Mouse (Mus musculus): Measurements from ENCODE around the gene Plek2.
A peak's percentile ranks its signal among the peaks of the same experiment; 100 is the strongest.
"Not testable (repeated sequence)": the region's sequence is repeated elsewhere in the genome, so short reads cannot be mapped to it uniquely, and the experiment has no call there.

Plek2 gene

GRCm38 (mm10) chr12:78906707-78907162 is at the start of gene Plek2:
TSS of gene Plek2 (minus strand) at chr12:78906964.
- peak; percentile 27 to 34 for DNase-seq (ENCODE audit: low read depth in 2 of 2, low spot score in 2 of 2)

GRCm38 (mm10) chr12:78956405-78956804 is 49.6 kb upstream of the Plek2 start:
- DNase-seq (ENCODE audit: low read depth in 2 of 2, low spot score in 2 of 2) = no peak

GRCm38 (mm10) chr12:78952484-78952883 is 45.7 kb upstream of the Plek2 start:
- DNase-seq (ENCODE audit: low read depth in 2 of 2, low spot score in 2 of 2) = no peak

- no peak for DNase-seq (ENCODE audit: low read depth in 2 of 2, low spot score in 2 of 2)
Measured at GRCm38 (mm10) chr12:78952053-78952452, 45.3 kb upstream of the Plek2 start.

DNA sequence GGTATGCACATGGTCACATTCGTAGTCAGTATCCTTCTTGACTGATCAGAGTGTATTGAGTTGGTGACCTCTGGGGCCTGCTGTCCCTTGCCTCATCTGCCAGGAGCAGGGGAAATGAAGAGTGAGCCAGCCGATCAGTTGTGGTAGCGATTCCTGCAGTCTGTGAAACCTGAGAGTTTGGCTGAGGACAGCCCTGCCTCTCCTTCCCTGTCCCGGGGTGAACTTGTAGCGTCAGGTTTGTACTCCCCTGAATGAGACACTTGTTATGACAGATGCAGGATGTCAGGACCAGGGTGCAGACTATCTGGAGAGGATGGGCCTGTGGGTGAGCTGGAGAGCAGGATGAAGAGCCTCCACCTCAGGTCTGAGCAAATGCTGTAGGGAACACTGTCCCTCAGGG is 40.9 kb upstream of the Plek2 start:
- DNase-seq (ENCODE audit: low read depth in 2 of 2, low spot score in 2 of 2) = no peak

DNA sequence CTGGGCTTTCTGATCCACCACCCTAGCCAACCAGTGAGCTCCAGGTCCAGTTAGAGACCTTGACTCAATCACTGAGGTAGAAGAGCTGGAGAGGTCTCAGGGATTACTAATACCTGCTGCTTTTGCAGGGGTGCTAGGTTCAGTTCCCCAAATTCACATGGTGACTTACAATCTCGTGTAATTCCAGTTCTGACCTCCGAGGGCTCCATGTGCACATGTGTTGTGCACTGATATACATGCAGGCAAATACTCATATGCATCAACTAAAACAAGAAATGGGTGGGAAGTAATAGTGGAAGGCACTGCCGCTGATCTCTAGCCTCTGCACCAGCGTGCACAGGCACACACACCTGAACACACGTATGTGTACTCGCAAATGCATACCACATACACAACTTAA is 40.4 kb upstream of the Plek2 start:
- DNase-seq (ENCODE audit: low read depth in 2 of 2, low spot score in 2 of 2) = no peak

DNA sequence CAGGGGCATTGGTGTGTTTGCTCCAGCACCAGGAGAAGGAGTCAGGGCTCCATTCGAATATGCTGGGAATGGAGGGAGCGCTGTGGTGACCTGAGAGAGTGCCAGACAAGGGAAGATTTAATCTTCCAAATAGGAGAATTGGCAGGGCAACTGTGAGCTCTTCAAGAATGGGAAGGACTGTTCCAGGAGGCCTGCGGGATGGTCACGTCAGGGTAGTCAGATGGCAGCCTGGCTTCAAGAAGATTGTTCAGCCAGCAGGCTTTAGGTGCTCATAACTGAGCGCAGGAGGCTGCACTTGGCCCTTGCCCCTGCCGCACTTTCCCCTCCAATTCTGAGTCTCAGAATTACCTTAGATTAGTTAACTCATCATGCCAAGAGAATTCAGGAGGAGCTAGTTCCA is 36.2 kb upstream of the Plek2 start:
- DNase-seq (ENCODE audit: low read depth in 2 of 2, low spot score in 2 of 2) = no peak

DNA sequence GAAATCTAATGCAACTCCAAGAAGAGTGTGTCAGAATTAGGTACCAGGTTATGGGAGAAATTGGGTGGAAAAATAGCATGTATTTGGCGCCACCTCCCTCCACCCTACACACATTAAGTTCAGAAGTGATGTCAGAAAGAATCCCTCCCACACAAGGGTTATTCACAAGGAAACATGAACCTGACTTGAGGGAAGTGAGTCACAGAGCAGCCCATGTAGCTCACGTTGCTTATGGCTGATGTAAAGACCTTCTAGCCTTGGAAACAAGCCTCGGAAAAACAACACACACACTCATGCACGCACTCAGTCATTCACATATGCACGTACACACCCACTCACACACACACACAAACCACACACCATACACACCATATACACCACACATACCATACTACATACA is 33.3 kb upstream of the Plek2 start:
- DNase-seq (ENCODE audit: low read depth in 2 of 2, low spot score in 2 of 2) = no peak

- DNase-seq (ENCODE audit: low read depth in 2 of 2, low spot score in 2 of 2) = no peak
Measured at GRCm38 (mm10) chr12:78939393-78940037, 32.8 kb upstream of the Plek2 start.

- DNase-seq (ENCODE audit: low read depth in 2 of 2, low spot score in 2 of 2) = no peak
Measured at GRCm38 (mm10) chr12:78936494-78936893, 29.7 kb upstream of the Plek2 start.

DNA sequence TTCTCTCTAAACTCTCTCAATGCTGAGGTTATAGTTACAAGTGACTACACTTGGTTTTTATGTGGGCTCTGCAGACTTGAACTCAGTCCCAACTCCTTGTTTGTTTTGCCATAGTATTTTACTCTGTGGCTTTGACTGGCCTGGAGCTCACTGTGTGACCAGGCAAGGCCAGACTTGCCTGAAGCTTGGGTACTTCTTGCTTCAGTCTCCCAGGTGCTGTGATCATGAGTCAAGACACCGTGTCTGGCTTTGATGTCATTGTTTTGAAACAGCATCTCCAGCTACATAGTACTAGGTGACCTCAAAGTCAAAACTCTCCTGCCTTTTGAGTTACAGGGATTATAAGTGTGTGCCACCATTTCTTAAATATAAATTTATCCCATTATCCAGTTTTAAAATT is 23.1 kb upstream of the Plek2 start:
- no peak for DNase-seq (ENCODE audit: low read depth in 2 of 2, low spot score in 2 of 2)

- no peak for DNase-seq (ENCODE audit: low read depth in 2 of 2, low spot score in 2 of 2)
Measured at GRCm38 (mm10) chr12:78927287-78927686, 20.5 kb upstream of the Plek2 start.

GRCm38 (mm10) chr12:78923539-78924189 is 16.9 kb upstream of the Plek2 start:
- no peak for DNase-seq (ENCODE audit: low read depth in 2 of 2, low spot score in 2 of 2)

DNA sequence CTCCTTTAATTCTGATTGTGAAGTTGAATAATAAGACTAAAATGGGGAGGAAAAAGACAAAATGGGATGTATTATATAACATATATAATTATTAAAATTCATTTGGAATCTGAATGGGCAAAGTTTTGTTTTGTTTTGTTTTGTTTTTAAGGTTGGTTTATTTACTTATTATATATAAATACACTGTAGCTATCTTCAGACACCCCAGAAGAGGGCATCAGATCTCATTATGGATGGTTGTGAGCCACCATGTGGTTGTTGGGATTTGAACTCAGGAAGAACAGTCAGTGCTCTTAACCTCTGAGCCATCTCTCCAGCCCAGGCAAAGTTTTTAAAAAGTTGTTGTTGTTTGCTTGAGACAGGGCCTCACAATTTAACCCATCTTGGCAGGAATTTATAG is 16.2 kb upstream of the Plek2 start:
- DNase-seq (ENCODE audit: low read depth in 2 of 2, low spot score in 2 of 2) = not testable (repeated sequence)

GRCm38 (mm10) chr12:78922058-78922457 is 15.3 kb upstream of the Plek2 start:
- DNase-seq (ENCODE audit: low read depth in 2 of 2, low spot score in 2 of 2) = no peak

- DNase-seq (ENCODE audit: low read depth in 2 of 2, low spot score in 2 of 2) = no peak
Measured at GRCm38 (mm10) chr12:78921421-78921820, 14.7 kb upstream of the Plek2 start.

DNA sequence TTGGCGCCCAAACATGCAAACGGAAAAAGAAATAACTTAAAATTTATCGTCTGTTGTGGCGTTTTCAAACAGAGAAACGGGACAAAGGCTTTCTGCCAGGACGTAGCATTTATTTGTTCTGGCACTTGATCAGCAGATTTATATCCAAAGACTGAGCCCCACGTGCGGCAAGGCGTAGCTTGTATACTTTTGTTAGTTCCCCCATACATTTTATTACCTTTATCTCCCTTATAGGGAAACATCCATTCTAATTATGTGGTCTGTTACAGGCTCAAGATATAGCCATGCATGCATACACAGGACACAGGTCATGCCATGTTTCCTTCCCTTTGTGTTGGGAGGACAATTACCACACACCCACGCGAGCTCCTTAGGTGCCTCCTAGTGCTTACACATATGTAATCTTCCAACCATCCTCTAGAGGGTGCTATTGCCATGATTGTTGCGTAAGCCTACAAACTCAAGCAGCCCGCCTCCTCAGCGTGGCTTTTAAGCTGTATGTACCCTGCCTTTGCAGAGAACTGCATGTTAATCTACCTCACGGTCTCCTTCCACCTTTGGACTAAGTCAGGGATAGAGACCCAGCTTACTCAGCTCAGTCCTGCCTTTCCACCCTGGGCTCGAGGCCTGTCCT is 12.4 kb upstream of the Plek2 start:
- peak; percentile 51 to 70 for DNase-seq (ENCODE audit: low read depth in 2 of 2, low spot score in 2 of 2)

GRCm38 (mm10) chr12:78918227-78919078 is 11.7 kb upstream of the Plek2 start:
- DNase-seq (ENCODE audit: low read depth in 2 of 2, low spot score in 2 of 2) = peak; percentile 77 to 85

DNA sequence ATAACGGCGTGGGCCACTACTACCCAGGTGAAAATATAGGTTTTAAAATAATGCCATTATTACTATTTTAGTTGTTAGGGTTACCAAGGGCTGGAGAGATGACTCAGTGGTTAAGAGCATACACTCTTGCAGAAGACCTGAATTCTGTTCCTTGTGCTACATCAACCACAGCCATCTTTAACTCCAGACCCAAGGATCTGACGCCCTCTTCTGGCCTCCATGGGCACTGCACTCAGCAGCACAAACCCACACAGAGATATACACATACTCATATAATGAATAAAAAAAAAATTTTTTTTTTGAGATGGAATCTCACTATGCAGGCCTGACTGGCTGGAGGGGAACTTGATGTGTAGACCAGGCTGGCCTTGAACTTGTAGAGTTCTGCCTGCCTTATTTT is 9.5 kb upstream of the Plek2 start:
- no peak for DNase-seq (ENCODE audit: low read depth in 2 of 2, low spot score in 2 of 2)

DNA sequence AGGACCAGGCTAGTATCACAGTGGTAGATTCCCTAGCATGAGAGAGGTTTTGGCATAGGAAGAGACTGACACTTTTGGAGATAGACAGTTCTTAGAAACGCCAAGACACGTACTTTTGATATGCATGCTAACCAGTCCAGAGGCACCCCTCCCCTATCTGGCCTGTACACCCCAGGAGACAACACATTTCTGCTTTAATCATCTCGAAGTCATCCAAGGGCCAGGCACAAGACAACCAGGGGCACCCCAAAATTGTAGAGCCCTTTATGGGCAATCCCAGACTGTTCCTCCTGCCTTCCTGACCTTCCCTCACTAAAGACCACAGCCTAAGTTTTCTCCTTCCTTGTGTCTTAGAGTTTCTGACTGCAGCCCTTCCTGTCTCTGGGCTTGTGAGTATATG is 8.8 kb upstream of the Plek2 start:
- no peak for DNase-seq (ENCODE audit: low read depth in 2 of 2, low spot score in 2 of 2)

- DNase-seq (ENCODE audit: low read depth in 2 of 2, low spot score in 2 of 2) = no peak
Measured at GRCm38 (mm10) chr12:78914458-78914857, 7.7 kb upstream of the Plek2 start.

All from CD8-positive naive resting alpha-beta T cell, adult 2 months (primary cell).